Mouse (Mus musculus): Measurements from ENCODE around the gene 9530068E07Rik.

DNA sequence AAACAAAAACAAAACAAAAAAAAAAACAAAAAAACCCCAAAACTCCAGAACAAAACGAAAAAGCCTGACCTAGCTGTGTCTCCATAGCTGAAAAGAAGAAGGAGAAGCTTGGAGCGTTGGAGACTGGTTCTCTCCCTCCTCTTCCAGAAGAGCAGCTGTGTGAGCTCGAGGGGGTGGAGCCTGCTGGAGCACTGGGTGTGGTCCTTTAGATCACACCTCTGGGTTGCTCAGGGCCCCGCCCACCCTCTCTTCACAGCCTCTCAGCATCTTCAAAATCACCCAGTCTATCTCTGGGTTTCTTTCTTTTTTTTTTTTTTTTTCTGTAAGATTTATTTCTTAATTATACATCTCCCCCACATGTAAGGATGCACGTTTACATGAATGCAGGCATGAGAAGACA, 23.0 kb downstream of the 9530068E07Rik start:
- TF ChIP-seq CTCF (IDR thresholded peaks at IDR 0.05; ENCODE audit: extremely low read depth, insufficient read depth, insufficient read length, insufficient replicate concordance) (no peak), POLR2A (IDR thresholded peaks at IDR 0.05; ENCODE audit: low read depth, low read length) (no peak)
